Mouse (Mus musculus): ENCODE measurements around the gene A430033K04Rik. TPM values are rescaled to one million over a fixed set of nuclear protein-coding genes. Genes with fewer than 3 reads are reported as not detected.
A peak's percentile ranks its signal among the peaks of the same experiment; 100 is the strongest.

The A430033K04Rik gene
- polyA plus RNA-seq, 1 experiment = 1.3 TPM

DNA sequence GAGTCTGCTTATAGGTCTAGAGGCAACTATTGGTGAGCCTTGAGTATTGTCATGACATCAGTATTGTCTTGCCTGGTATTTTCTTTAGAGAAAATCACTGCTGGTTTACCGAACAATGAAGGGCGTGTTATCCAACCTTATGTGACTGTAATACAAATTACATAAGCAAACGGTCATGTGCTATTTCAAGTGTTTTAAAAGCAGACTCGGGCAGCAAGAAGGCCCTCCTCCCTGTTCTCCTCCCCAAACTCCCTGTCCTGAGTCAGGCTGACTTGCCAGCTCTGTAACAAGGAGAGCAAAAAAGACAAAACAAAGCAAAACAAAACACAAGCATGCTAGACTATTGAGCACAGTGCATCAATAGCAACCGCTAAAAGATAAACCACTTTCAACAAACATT lies 1.8 kb upstream of the A430033K04Rik start:
- no peak for TF ChIP-seq USF1 (IDR thresholded peaks at IDR 0.05; ENCODE audit: low read depth)
- TF ChIP-seq SRF (IDR thresholded peaks at IDR 0.05; ENCODE audit: control insufficient read depth, insufficient read length, low read depth) = no peak
- no peak for TF ChIP-seq POLR2A (IDR thresholded peaks at IDR 0.05; ENCODE audit: insufficient read length, low read depth)
- TF ChIP-seq E2F4 (IDR thresholded peaks at IDR 0.05; ENCODE audit: insufficient read depth) = no peak
- Histone ChIP-seq H3K4me3 (no peak overlapping the region), H3K4me2 (ENCODE audit: low read depth) (no peak overlapping the region), H3K27me3 (ENCODE audit: control insufficient read depth, insufficient read depth, insufficient read length) (no peaks in the 10 kb centered on the region), H3ac (ENCODE audit: control insufficient read depth, insufficient read length) (no peak overlapping the region), H3K36me3 (ENCODE audit: control insufficient read depth, insufficient read depth) (peaks cover 15% of the 10 kb centered on the region), H3K79me2 (ENCODE audit: control insufficient read depth, insufficient read depth) (peaks cover 29% of the 10 kb centered on the region)

DNA sequence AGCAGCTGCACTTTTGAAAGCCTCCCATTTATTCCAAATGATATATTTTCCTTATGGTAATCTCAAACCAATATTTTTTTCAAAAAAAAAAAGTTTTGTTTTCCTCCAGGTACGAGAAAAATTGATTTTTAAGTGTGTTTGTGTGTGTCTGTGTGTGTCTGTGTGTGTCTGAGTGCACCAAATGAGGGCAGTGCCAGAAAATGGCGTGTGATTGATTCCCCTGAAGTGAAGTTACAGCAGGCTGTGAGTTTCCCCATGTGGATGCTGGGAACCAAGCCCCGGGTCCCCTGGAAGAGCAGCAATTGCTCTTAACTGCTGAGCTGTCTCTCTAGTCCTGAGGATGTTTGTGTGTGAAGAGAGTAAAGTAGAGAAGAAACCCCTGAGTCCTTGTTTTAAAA lies 818 bp downstream of the A430033K04Rik start:
- TF ChIP-seq E2F4 (IDR thresholded peaks at IDR 0.05; ENCODE audit: insufficient read depth) = no peak
- TF ChIP-seq POLR2A (IDR thresholded peaks at IDR 0.05; ENCODE audit: insufficient read length, low read depth) = no peak
- no peak for TF ChIP-seq MYOG (IDR thresholded peaks at IDR 0.05; ENCODE audit: control insufficient read depth in 1 of 3, insufficient read depth in 1 of 3, insufficient read length in 2 of 3, low read depth in 2 of 3)
- no peak for TF ChIP-seq MYOD1 (IDR thresholded peaks at IDR 0.05; ENCODE audit: control insufficient read depth in 1 of 3, insufficient read length in 2 of 3, low read depth in 2 of 3)
- no peak for TF ChIP-seq USF1 (IDR thresholded peaks at IDR 0.05; ENCODE audit: low read depth)
- TF ChIP-seq TCF3 (IDR thresholded peaks at IDR 0.05; ENCODE audit: insufficient read length, low read depth) = no peak
- no peak for TF ChIP-seq SRF (IDR thresholded peaks at IDR 0.05; ENCODE audit: control insufficient read depth, insufficient read length, low read depth)
- no peak for TF ChIP-seq MAX (IDR thresholded peaks at IDR 0.05; ENCODE audit: low read depth)
- no peak for TF ChIP-seq TCF12 (IDR thresholded peaks at IDR 0.05; ENCODE audit: insufficient read depth, poor library complexity, severe bottlenecking)
- no peak for TF ChIP-seq POLR2AphosphoS2 (IDR thresholded peaks at IDR 0.05; ENCODE audit: insufficient read length, low read depth)
- no peak for TF ChIP-seq REST (IDR thresholded peaks at IDR 0.05; ENCODE audit: insufficient read depth, insufficient read length)
- TF ChIP-seq CEBPB (IDR thresholded peaks at IDR 0.05; ENCODE audit: insufficient read depth, poor library complexity, severe bottlenecking) = no peak
- Histone ChIP-seq H3K36me3 (ENCODE audit: control insufficient read depth, insufficient read depth) (no peaks in the 10 kb centered on the region), H3K79me2 (ENCODE audit: control insufficient read depth, insufficient read depth) (peaks cover 10% of the 10 kb centered on the region), H3K4me3 (peak overlapping the region; percentile 56), H3K4me2 (ENCODE audit: low read depth) (peak overlapping the region; percentile 97), H3ac (ENCODE audit: control insufficient read depth, insufficient read length) (peak overlapping the region; percentile 10), H3K27me3 (ENCODE audit: control insufficient read depth, insufficient read depth, insufficient read length) (no peaks in the 10 kb centered on the region)

DNA sequence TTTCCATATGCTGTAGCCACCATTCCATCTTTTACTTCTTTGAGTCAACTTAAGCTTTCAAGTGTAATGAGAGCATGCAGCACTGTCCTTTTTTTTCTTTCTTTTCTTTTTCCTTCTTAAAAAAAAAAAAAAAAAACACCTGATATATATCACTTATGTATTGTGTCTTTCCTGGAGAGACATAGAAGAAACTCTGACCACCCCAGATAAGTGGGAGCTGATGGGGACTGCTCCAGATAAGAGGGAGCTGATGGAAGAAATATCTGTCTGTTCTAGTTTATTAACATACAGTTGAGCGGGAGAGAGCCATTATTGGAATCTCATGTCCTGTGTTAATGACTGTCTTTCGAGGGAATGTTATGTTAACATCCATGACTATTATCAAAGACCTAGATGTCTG lies 13.8 kb downstream of the A430033K04Rik start:
- Histone ChIP-seq H3ac (ENCODE audit: control insufficient read depth, insufficient read length) (no peak overlapping the region), H3K36me3 (ENCODE audit: control insufficient read depth, insufficient read depth) (peaks cover 8% of the 10 kb centered on the region), H3K4me3 (no peak overlapping the region), H3K27me3 (ENCODE audit: control insufficient read depth, insufficient read depth, insufficient read length) (no peaks in the 10 kb centered on the region), H3K4me2 (ENCODE audit: low read depth) (no peak overlapping the region), H3K79me2 (ENCODE audit: control insufficient read depth, insufficient read depth) (no peaks in the 10 kb centered on the region)
- TF ChIP-seq E2F4 (IDR thresholded peaks at IDR 0.05; ENCODE audit: insufficient read depth) (no peak), USF1 (IDR thresholded peaks at IDR 0.05; ENCODE audit: low read depth) (no peak), TCF12 (IDR thresholded peaks at IDR 0.05; ENCODE audit: insufficient read depth, poor library complexity, severe bottlenecking) (no peak), MYOG (IDR thresholded peaks at IDR 0.05; ENCODE audit: control insufficient read depth in 1 of 3, insufficient read depth in 1 of 3, insufficient read length in 2 of 3, low read depth in 2 of 3) (no peak), POLR2A (IDR thresholded peaks at IDR 0.05; ENCODE audit: insufficient read length, low read depth) (no peak), TCF3 (IDR thresholded peaks at IDR 0.05; ENCODE audit: insufficient read length, low read depth) (no peak), CEBPB (IDR thresholded peaks at IDR 0.05; ENCODE audit: insufficient read depth, poor library complexity, severe bottlenecking) (no peak)

DNA sequence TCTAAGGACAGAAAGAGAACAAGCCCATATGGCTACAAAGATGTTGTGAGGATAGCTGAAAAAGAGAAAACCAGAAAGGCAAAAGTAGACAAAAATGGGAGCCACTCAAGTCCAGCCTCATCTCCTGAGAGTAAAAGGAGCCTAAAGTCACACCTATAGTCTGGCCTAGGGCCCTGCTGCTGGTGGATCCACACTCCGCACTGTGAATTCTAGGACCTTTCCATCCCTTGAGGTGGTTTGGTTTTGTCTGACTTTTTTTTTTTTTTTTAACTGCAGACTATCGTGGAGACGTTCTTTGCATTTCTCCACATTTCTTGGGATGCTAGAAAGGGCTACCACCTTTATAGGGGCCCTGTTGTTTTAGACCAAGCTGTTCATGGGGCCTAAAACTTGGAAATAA lies 18.4 kb downstream of the A430033K04Rik start:
- no peak overlapping the region for H3K4me2 ChIP-seq (ENCODE audit: low read depth)
- H3K79me2 ChIP-seq (ENCODE audit: control insufficient read depth, insufficient read depth) = no peaks in the 10 kb centered on the region
- no peaks in the 10 kb centered on the region for H3K27me3 ChIP-seq (ENCODE audit: control insufficient read depth, insufficient read depth, insufficient read length)
- H3K36me3 ChIP-seq (ENCODE audit: control insufficient read depth, insufficient read depth) = peaks cover 10% of the 10 kb centered on the region
- H3K4me3 ChIP-seq = no peak overlapping the region
- no peak overlapping the region for H3ac ChIP-seq (ENCODE audit: control insufficient read depth, insufficient read length)
- TF ChIP-seq TCF12 (IDR thresholded peaks at IDR 0.05; ENCODE audit: insufficient read depth, poor library complexity, severe bottlenecking) (no peak), E2F4 (IDR thresholded peaks at IDR 0.05; ENCODE audit: insufficient read depth) (no peak), MAX (IDR thresholded peaks at IDR 0.05; ENCODE audit: low read depth) (no peak), POLR2A (IDR thresholded peaks at IDR 0.05; ENCODE audit: insufficient read length, low read depth) (no peak), SRF (IDR thresholded peaks at IDR 0.05; ENCODE audit: control insufficient read depth, insufficient read length, low read depth) (no peak), TCF3 (IDR thresholded peaks at IDR 0.05; ENCODE audit: insufficient read length, low read depth) (no peak), REST (IDR thresholded peaks at IDR 0.05; ENCODE audit: insufficient read depth, insufficient read length) (no peak), POLR2AphosphoS2 (IDR thresholded peaks at IDR 0.05; ENCODE audit: insufficient read length, low read depth) (no peak), CEBPB (IDR thresholded peaks at IDR 0.05; ENCODE audit: insufficient read depth, poor library complexity, severe bottlenecking) (no peak), MYOG (IDR thresholded peaks at IDR 0.05; ENCODE audit: control insufficient read depth in 1 of 3, insufficient read depth in 1 of 3, insufficient read length in 2 of 3, low read depth in 2 of 3) (no peak), USF1 (IDR thresholded peaks at IDR 0.05; ENCODE audit: low read depth) (no peak), MYOD1 (IDR thresholded peaks at IDR 0.05; ENCODE audit: control insufficient read depth in 1 of 3, insufficient read length in 2 of 3, low read depth in 2 of 3) (no peak)

DNA sequence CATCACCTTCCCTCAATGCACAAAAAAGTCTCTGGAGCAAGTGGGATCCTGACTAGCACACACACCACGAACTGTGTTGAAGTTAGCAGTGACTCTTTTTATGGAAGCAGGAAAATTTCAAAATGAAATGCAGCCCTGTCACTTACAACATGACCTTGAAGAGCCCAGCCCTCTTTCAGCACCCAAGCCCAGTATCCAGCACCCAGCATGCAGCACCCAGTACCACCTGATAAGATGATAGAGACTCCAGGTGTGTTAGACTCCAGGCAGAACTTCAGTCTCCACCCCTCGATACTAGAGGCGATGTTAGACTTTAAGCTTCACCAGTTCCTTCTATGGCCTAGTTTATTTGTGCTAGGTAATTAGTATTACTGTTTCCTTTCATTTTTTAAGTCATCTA lies 19.1 kb downstream of the A430033K04Rik start:
- peaks cover 12% of the 10 kb centered on the region for H3K36me3 ChIP-seq (ENCODE audit: control insufficient read depth, insufficient read depth)
- no peak for TF ChIP-seq TCF3 (IDR thresholded peaks at IDR 0.05; ENCODE audit: insufficient read length, low read depth)
- no peak for TF ChIP-seq POLR2A (IDR thresholded peaks at IDR 0.05; ENCODE audit: insufficient read length, low read depth)
- no peak for TF ChIP-seq POLR2AphosphoS2 (IDR thresholded peaks at IDR 0.05; ENCODE audit: insufficient read length, low read depth)
- no peak for TF ChIP-seq CEBPB (IDR thresholded peaks at IDR 0.05; ENCODE audit: insufficient read depth, poor library complexity, severe bottlenecking)
- TF ChIP-seq REST (IDR thresholded peaks at IDR 0.05; ENCODE audit: insufficient read depth, insufficient read length) = no peak
- TF ChIP-seq MAX (IDR thresholded peaks at IDR 0.05; ENCODE audit: low read depth) = no peak
- TF ChIP-seq MYOD1 (IDR thresholded peaks at IDR 0.05; ENCODE audit: control insufficient read depth in 1 of 3, insufficient read length in 2 of 3, low read depth in 2 of 3) = no peak
- no peak for TF ChIP-seq SRF (IDR thresholded peaks at IDR 0.05; ENCODE audit: control insufficient read depth, insufficient read length, low read depth)
- no peak for TF ChIP-seq TCF12 (IDR thresholded peaks at IDR 0.05; ENCODE audit: insufficient read depth, poor library complexity, severe bottlenecking)
- TF ChIP-seq E2F4 (IDR thresholded peaks at IDR 0.05; ENCODE audit: insufficient read depth) = no peak
- no peak for TF ChIP-seq MYOG (IDR thresholded peaks at IDR 0.05; ENCODE audit: control insufficient read depth in 1 of 3, insufficient read depth in 1 of 3, insufficient read length in 2 of 3, low read depth in 2 of 3)
- TF ChIP-seq USF1 (IDR thresholded peaks at IDR 0.05; ENCODE audit: low read depth) = no peak

More for the DNA sequence above, 19.1 kb downstream of the A430033K04Rik start:
- Histone ChIP-seq H3K4me3 (no peak overlapping the region), H3K79me2 (ENCODE audit: control insufficient read depth, insufficient read depth) (no peaks in the 10 kb centered on the region), H3K4me2 (ENCODE audit: low read depth) (no peak overlapping the region), H3ac (ENCODE audit: control insufficient read depth, insufficient read length) (no peak overlapping the region), H3K27me3 (ENCODE audit: control insufficient read depth, insufficient read depth, insufficient read length) (no peaks in the 10 kb centered on the region)
